Mouse (Mus musculus): Measurements from ENCODE around the gene Gm20388. TPM values are rescaled to one million over a fixed set of nuclear protein-coding genes. Genes with fewer than 3 reads are reported as not detected.

The Gm20388 gene
- polyA plus RNA-seq, 1 experiment from 2014 or later, result 3.6 TPM

GRCm38 (mm10) chr8:123004033-123004922 is 3093.6 kb downstream of the Gm20388 start:
- H3K4me1 ChIP-seq, result peaks cover 39% of the 10 kb centered on the region
- no peak overlapping the region for H3K27ac ChIP-seq (replicated peaks)
- no peaks in the 10 kb centered on the region for H3K9me3 ChIP-seq
- H3K4me3 ChIP-seq, result no peak overlapping the region
- H3K36me3 ChIP-seq (replicated peaks), result peaks cover 1% of the 10 kb centered on the region; the same call in 1 of the 2 replicates
- 74% methylated on average over 14 of the region's 14 CpGs for WGBS
- H3K27me3 ChIP-seq (replicated peaks; ENCODE audit: low read depth, poor library complexity, severe bottlenecking), result no peaks in the 10 kb centered on the region
- peak; percentile 18 for DNase-seq (ENCODE audit: low spot score)

GRCm38 (mm10) chr8:123005328-123005727 is 3094.7 kb downstream of the Gm20388 start:
- WGBS, result 73% methylated on average over 3 of the region's 3 CpGs
- H3K4me1 ChIP-seq, result peaks cover 39% of the 10 kb centered on the region
- no peaks in the 10 kb centered on the region for H3K9me3 ChIP-seq
- no peaks in the 10 kb centered on the region for H3K27me3 ChIP-seq (replicated peaks; ENCODE audit: low read depth, poor library complexity, severe bottlenecking)
- no peak for DNase-seq (ENCODE audit: low spot score)
- H3K4me3 ChIP-seq, result no peak overlapping the region
- H3K27ac ChIP-seq (replicated peaks), result no peak overlapping the region
- peaks cover 10% of the 10 kb centered on the region for H3K36me3 ChIP-seq (replicated peaks)

GRCm38 (mm10) chr8:123005805-123006204 is 3095.2 kb downstream of the Gm20388 start:
- peaks cover 35% of the 10 kb centered on the region for H3K4me1 ChIP-seq
- 84% methylated on average over 5 of the region's 5 CpGs for WGBS
- H3K4me3 ChIP-seq, result no peak overlapping the region
- no peaks in the 10 kb centered on the region for H3K27me3 ChIP-seq (replicated peaks; ENCODE audit: low read depth, poor library complexity, severe bottlenecking)
- peaks cover 11% of the 10 kb centered on the region for H3K36me3 ChIP-seq (replicated peaks)
- no peak for DNase-seq (ENCODE audit: low spot score)
- H3K9me3 ChIP-seq, result no peaks in the 10 kb centered on the region
- no peak overlapping the region for H3K27ac ChIP-seq (replicated peaks)

- Histone ChIP-seq H3K27ac (replicated peaks) (no peak overlapping the region), H3K36me3 (replicated peaks) (peaks cover 25% of the 10 kb centered on the region), H3K4me3 (no peak overlapping the region), H3K4me1 (peaks cover 13% of the 10 kb centered on the region), H3K27me3 (replicated peaks; ENCODE audit: low read depth, poor library complexity, severe bottlenecking) (no peaks in the 10 kb centered on the region), H3K9me3 (no peaks in the 10 kb centered on the region)
- DNase-seq (ENCODE audit: low spot score), result no peak
Observed at GRCm38 (mm10) chr8:123011321-123011720, 3100.7 kb downstream of the Gm20388 start.

GRCm38 (mm10) chr8:123014429-123014828 is 3103.8 kb downstream of the Gm20388 start:
- Histone ChIP-seq H3K27ac (replicated peaks) (no peak overlapping the region), H3K27me3 (replicated peaks; ENCODE audit: low read depth, poor library complexity, severe bottlenecking) (no peaks in the 10 kb centered on the region), H3K9me3 (no peaks in the 10 kb centered on the region), H3K4me3 (no peak overlapping the region), H3K36me3 (replicated peaks) (peaks cover 33% of the 10 kb centered on the region), H3K4me1 (peaks cover 19% of the 10 kb centered on the region)
- DNase-seq (ENCODE audit: low spot score), result no peak
- 85% methylated on average over 7 of the region's 7 CpGs for WGBS

- H3K36me3 ChIP-seq (replicated peaks), result peaks cover 29% of the 10 kb centered on the region
- WGBS, result 77% methylated on average over 3 of the region's 3 CpGs
- no peak overlapping the region for H3K4me3 ChIP-seq
- H3K27me3 ChIP-seq (replicated peaks; ENCODE audit: low read depth, poor library complexity, severe bottlenecking), result no peaks in the 10 kb centered on the region
- DNase-seq (ENCODE audit: low spot score), result no peak
- H3K4me1 ChIP-seq, result peaks cover 19% of the 10 kb centered on the region
- H3K27ac ChIP-seq (replicated peaks), result no peak overlapping the region
- no peaks in the 10 kb centered on the region for H3K9me3 ChIP-seq
Observed at GRCm38 (mm10) chr8:123015074-123015473, 3104.4 kb downstream of the Gm20388 start.

GRCm38 (mm10) chr8:123017143-123017542 is 3106.5 kb downstream of the Gm20388 start:
- WGBS, result 92% methylated on average over 4 of the region's 4 CpGs
- Histone ChIP-seq H3K9me3 (no peaks in the 10 kb centered on the region), H3K4me1 (peaks cover 25% of the 10 kb centered on the region), H3K4me3 (no peak overlapping the region), H3K27me3 (replicated peaks; ENCODE audit: low read depth, poor library complexity, severe bottlenecking) (no peaks in the 10 kb centered on the region), H3K36me3 (replicated peaks) (peaks cover 30% of the 10 kb centered on the region), H3K27ac (replicated peaks) (no peak overlapping the region)
- no peak for DNase-seq (ENCODE audit: low spot score)

- Histone ChIP-seq H3K27ac (replicated peaks) (no peak overlapping the region), H3K27me3 (replicated peaks; ENCODE audit: low read depth, poor library complexity, severe bottlenecking) (no peaks in the 10 kb centered on the region), H3K36me3 (replicated peaks) (peaks cover 29% of the 10 kb centered on the region), H3K4me3 (no peak overlapping the region), H3K4me1 (peaks cover 25% of the 10 kb centered on the region), H3K9me3 (no peaks in the 10 kb centered on the region)
- DNase-seq (ENCODE audit: low spot score), result no peak
- 83% methylated on average over 4 of the region's 4 CpGs for WGBS
Observed at GRCm38 (mm10) chr8:123018484-123019164, 3108.0 kb downstream of the Gm20388 start.

GRCm38 (mm10) chr8:123020084-123020483 is 3109.4 kb downstream of the Gm20388 start:
- no peak for DNase-seq (ENCODE audit: low spot score)
- no peak overlapping the region for H3K27ac ChIP-seq (replicated peaks)
- 91% methylated on average over 2 of the region's 2 CpGs for WGBS
- no peaks in the 10 kb centered on the region for H3K9me3 ChIP-seq
- H3K27me3 ChIP-seq (replicated peaks; ENCODE audit: low read depth, poor library complexity, severe bottlenecking), result no peaks in the 10 kb centered on the region
- H3K4me3 ChIP-seq, result no peak overlapping the region
- peaks cover 25% of the 10 kb centered on the region for H3K4me1 ChIP-seq
- peaks cover 32% of the 10 kb centered on the region for H3K36me3 ChIP-seq (replicated peaks)

- no peak for DNase-seq (ENCODE audit: low spot score)
- Histone ChIP-seq H3K27me3 (replicated peaks; ENCODE audit: low read depth, poor library complexity, severe bottlenecking) (no peaks in the 10 kb centered on the region), H3K9me3 (no peaks in the 10 kb centered on the region), H3K36me3 (replicated peaks) (peaks cover 32% of the 10 kb centered on the region), H3K27ac (replicated peaks) (no peak overlapping the region), H3K4me3 (no peak overlapping the region), H3K4me1 (peaks cover 26% of the 10 kb centered on the region)
- 87% methylated on average over 2 of the region's 2 CpGs for WGBS
Observed at GRCm38 (mm10) chr8:123020859-123021258, 3110.2 kb downstream of the Gm20388 start.

- no peaks in the 10 kb centered on the region for H3K9me3 ChIP-seq
- peaks cover 22% of the 10 kb centered on the region for H3K4me1 ChIP-seq
- WGBS, result 83% methylated on average over 1 of the region's 1 CpGs
- peaks cover 29% of the 10 kb centered on the region for H3K36me3 ChIP-seq (replicated peaks)
- no peak overlapping the region for H3K27ac ChIP-seq (replicated peaks)
- DNase-seq (ENCODE audit: low spot score), result no peak
- H3K27me3 ChIP-seq (replicated peaks; ENCODE audit: low read depth, poor library complexity, severe bottlenecking), result no peaks in the 10 kb centered on the region
- H3K4me3 ChIP-seq, result no peak overlapping the region
Observed at GRCm38 (mm10) chr8:123021259-123021658, 3110.6 kb downstream of the Gm20388 start.

- Histone ChIP-seq H3K4me1 (peaks cover 21% of the 10 kb centered on the region), H3K27me3 (replicated peaks; ENCODE audit: low read depth, poor library complexity, severe bottlenecking) (no peaks in the 10 kb centered on the region), H3K9me3 (no peaks in the 10 kb centered on the region), H3K36me3 (replicated peaks) (peaks cover 21% of the 10 kb centered on the region), H3K27ac (replicated peaks) (no peak overlapping the region), H3K4me3 (no peak overlapping the region)
- 86% methylated on average over 3 of the region's 3 CpGs for WGBS
- DNase-seq (ENCODE audit: low spot score), result no peak
Observed at GRCm38 (mm10) chr8:123022727-123023126, 3112.1 kb downstream of the Gm20388 start.

GRCm38 (mm10) chr8:123024226-123024625 is 3113.6 kb downstream of the Gm20388 start:
- H3K27me3 ChIP-seq (replicated peaks; ENCODE audit: low read depth, poor library complexity, severe bottlenecking), result no peaks in the 10 kb centered on the region
- WGBS, result 92% methylated on average over 2 of the region's 2 CpGs
- H3K4me1 ChIP-seq, result peaks cover 10% of the 10 kb centered on the region; the same call in 1 of the 2 replicates
- no peaks in the 10 kb centered on the region for H3K9me3 ChIP-seq
- H3K27ac ChIP-seq (replicated peaks), result no peak overlapping the region
- DNase-seq (ENCODE audit: low spot score), result no peak
- H3K4me3 ChIP-seq, result no peak overlapping the region
- H3K36me3 ChIP-seq (replicated peaks), result peaks cover 27% of the 10 kb centered on the region

All from embryonic facial prominence, embryonic 10.5 days (tissue).